Mouse (Mus musculus) Patski (cell line): ENCODE measurements around the gene Farsa. TPM values are rescaled to one million over a fixed set of nuclear protein-coding genes. Genes with fewer than 3 reads are reported as not detected.
A peak's percentile ranks its signal among the peaks of the same experiment; 100 is the strongest.
"Not testable (repeated sequence)": the region's sequence is repeated elsewhere in the genome, so short reads cannot be mapped to it uniquely, and the experiment has no call there.

Experiments used
- ATAC-seq: fragments of 100-300 bp; one replicate; pipeline ENCODE4 v1.8.0; 2021
- CTCF ChIA-PET: fragments of 350-600 bp; sonication (Branson Sonifier 250); formaldehyde crosslinking; loops from one replicate; lab custom pipeline; 2022; ENCODE audit warnings: inconsistent platforms; lab: Charles Lee
- POLR2A ChIA-PET: fragments of 350-600 bp; sonication (Branson Sonifier 250); formaldehyde crosslinking; loops from one replicate; lab custom pipeline; 2022; ENCODE audit warnings: antibody characterized with exemption, inconsistent platforms; lab: Charles Lee
- DNase-seq: peaks from one replicate; pipeline ENCODE4 v3.0.0-alpha.2; 2011; ENCODE audit warnings: low read depth, low spot score
- H3K27me3 ChIP-seq: fragments of 371-371 bp; one replicate; pipeline ENCODE4 v1.5.1; 2021
- CTCF ChIP-seq: fragments of 100-300 bp; IDR thresholded peaks from one replicate; pipeline ENCODE4 v1.5.1; 2021
- in situ Hi-C: fragments of 300-500 bp; cut with MboI; formaldehyde crosslinking; loops from 3 replicates; pipeline ENCODE4 v1.11.1; 2018; ENCODE audit warnings: low pct_unique_long_range_greater_than_20kb, mixed read lengths
- polyA plus RNA-seq: library from polyadenylated mRNA; unstranded; gene quantifications from one replicate; pipeline ENCODE4 v1.2.3, GENCODE M21; 2021

Gene Farsa
- polyA plus RNA-seq, 1 experiment from 2014 or later: 79.6 TPM

- no peak for TF ChIP-seq CTCF
- ChIA-PET POLR2A (no interaction called here), CTCF (interaction anchor here (1.1 to 1.4 kb wide), 2 partner anchors 14 to 82 kb away, joined by 4 to 5 read pairs; partner anchors contain the start of gene Gcdh)
- no peak for DNase-seq
- no peak for ATAC-seq
- no peaks in the 10 kb centered on the region for H3K27me3 ChIP-seq
- in situ Hi-C loops: no loop called here
Observed at GRCm38 (mm10) chr8:84907493-84907892, 50.7 kb downstream of the Farsa start.

GRCm38 (mm10) chr8:84907979-84908378 is 51.2 kb downstream of the Farsa start:
- H3K27me3 ChIP-seq, POLR2A ChIA-PET, DNase-seq, in situ Hi-C loops, ATAC-seq: not testable (repeated sequence)
- CTCF ChIA-PET: interaction anchor here (1.1 to 1.4 kb wide), 2 partner anchors 15 to 82 kb away, joined by 4 to 5 read pairs; partner anchors contain the start of gene Gcdh

GRCm38 (mm10) chr8:84908421-84909161 is 51.8 kb downstream of the Farsa start, which contains the start of gene Dnase2a:
TSS of gene Dnase2a (plus strand) at chr8:84908560.
- in situ Hi-C loops: no loop called here
- H3K27me3 ChIP-seq: no peaks in the 10 kb centered on the region
- DNase-seq (peak; percentile 60), ATAC-seq (peak; percentile 85)
- ChIA-PET CTCF (interaction anchor here (1.1 to 1.4 kb wide), 2 partner anchors 15 to 81 kb away, joined by 4 to 5 read pairs; partner anchors contain the start of gene Gcdh), POLR2A (no interaction called here)
- no peak for TF ChIP-seq CTCF

- CTCF ChIA-PET: interaction anchor here (0.6 kb wide), 1 partner anchor 27 kb away, joined by 3 read pairs; no protein-coding TSS in a partner anchor
- no peak for TF ChIP-seq CTCF
- DNase-seq (no peak), ATAC-seq (no peak)
- H3K27me3 ChIP-seq: no peaks in the 10 kb centered on the region
- POLR2A ChIA-PET: interaction anchor here (0.6 to 0.7 kb wide), 2 partner anchors 81 to 1205 kb away, joined by 4 to 5 read pairs; no protein-coding TSS in a partner anchor
- in situ Hi-C loops: no loop called here
Observed at GRCm38 (mm10) chr8:84909162-84909767, 52.5 kb downstream of the Farsa start.

GRCm38 (mm10) chr8:84909949-84910348 is 53.2 kb downstream of the Farsa start:
- TF ChIP-seq CTCF: no peak
- POLR2A ChIA-PET: interaction anchor here (0.6 to 0.7 kb wide), 2 partner anchors 80 to 1206 kb away, joined by 4 to 5 read pairs; no protein-coding TSS in a partner anchor

GRCm38 (mm10) chr8:84910551-84910950 is 53.8 kb downstream of the Farsa start:
- no peak for TF ChIP-seq CTCF
- no peak for ATAC-seq
- POLR2A ChIA-PET: no interaction called here
- DNase-seq: no peak
- CTCF ChIA-PET: no interaction called here
- no peaks in the 10 kb centered on the region for H3K27me3 ChIP-seq
- in situ Hi-C loops: no loop called here

More at GRCm38 (mm10) chr8:84909949-84910348, 53.2 kb downstream of the Farsa start:
- no peak for DNase-seq
- in situ Hi-C loops: no loop called here
- CTCF ChIA-PET: interaction anchor here (0.6 kb wide), 1 partner anchor 28 kb away, joined by 3 read pairs; no protein-coding TSS in a partner anchor
- no peaks in the 10 kb centered on the region for H3K27me3 ChIP-seq
- no peak for ATAC-seq

- no peak for DNase-seq
- no peak for TF ChIP-seq CTCF
- peaks cover 3% of the 10 kb centered on the region for H3K27me3 ChIP-seq
- in situ Hi-C loops: no loop called here
- ChIA-PET POLR2A (no interaction called here), CTCF (no interaction called here)
- no peak for ATAC-seq
Observed at GRCm38 (mm10) chr8:84911854-84912253, 55.1 kb downstream of the Farsa start.

- H3K27me3 ChIP-seq: peaks cover 9% of the 10 kb centered on the region
- CTCF ChIA-PET: no interaction called here
- POLR2A ChIA-PET: no interaction called here
- no peak for TF ChIP-seq CTCF
- DNase-seq: no peak
- no peak for ATAC-seq
- in situ Hi-C loops: no loop called here
Observed at GRCm38 (mm10) chr8:84912391-84912790, 55.6 kb downstream of the Farsa start.

- CTCF ChIA-PET: no interaction called here
- H3K27me3 ChIP-seq: peaks cover 12% of the 10 kb centered on the region
- TF ChIP-seq CTCF: no peak
- POLR2A ChIA-PET: no interaction called here
- DNase-seq (no peak), ATAC-seq (no peak)
- in situ Hi-C loops: no loop called here
Observed at GRCm38 (mm10) chr8:84912895-84913501, 56.2 kb downstream of the Farsa start.

- CTCF ChIA-PET: no interaction called here
- no peak for DNase-seq
- POLR2A ChIA-PET: no interaction called here
- in situ Hi-C loops: no loop called here
- TF ChIP-seq CTCF: no peak
- H3K27me3 ChIP-seq: peaks cover 12% of the 10 kb centered on the region
- no peak for ATAC-seq
Observed at GRCm38 (mm10) chr8:84913502-84913900, 56.7 kb downstream of the Farsa start.
